Mouse (Mus musculus) heart, embryonic 12.5 days (tissue): Measurements from ENCODE around the gene Kcnk6. TPM values are rescaled to one million over a fixed set of nuclear protein-coding genes. Genes with fewer than 3 reads are reported as not detected.
"Not testable (repeated sequence)": the region's sequence is repeated elsewhere in the genome, so short reads cannot be mapped to it uniquely, and the experiment has no call there.

ENCODE experiments used
- ATAC-seq: fragments of 200-750 bp; cut with Nextera tagmentation; 2 replicates; pipeline ENCODE4 v1.8.0; 2017; ENCODE audit warnings: moderate TSS enrichment, moderate library complexity; ENCODE audit not compliant: insufficient number of reproducible peaks, low FRiP score
- H3K27ac ChIP-seq: fragments of 300-500 bp; sonication (generic); 2 replicates; pipeline ENCODE4 v1.5.1; 2016; ENCODE audit warnings: mild to moderate bottlenecking, moderate library complexity; ENCODE audit not compliant: poor library complexity, severe bottlenecking
- H3K27me3 ChIP-seq: fragments of 300-500 bp; sonication (generic); replicated peaks from 2 replicates; pipeline ENCODE4 v1.6.1; 2016; ENCODE audit warnings: mild to moderate bottlenecking, moderate library complexity
- H3K36me3 ChIP-seq: fragments of 300-500 bp; sonication (generic); 2 replicates; pipeline ENCODE4 v1.6.1; 2016; ENCODE audit warnings: mild to moderate bottlenecking, moderate library complexity
- H3K4me1 ChIP-seq: fragments of 300-500 bp; sonication (generic); replicated peaks from 2 replicates; pipeline ENCODE4 v1.6.1; 2016; ENCODE audit warnings: mild to moderate bottlenecking
- H3K4me2 ChIP-seq: fragments of 300-500 bp; sonication (generic); 2 replicates; pipeline ENCODE4 v1.6.1; 2016; ENCODE audit warnings: mild to moderate bottlenecking, moderate library complexity
- H3K4me3 ChIP-seq: fragments of 300-500 bp; sonication (generic); 2 replicates; pipeline ENCODE4 v1.5.1; 2016; ENCODE audit warnings: mild to moderate bottlenecking
- H3K9ac ChIP-seq: fragments of 300-500 bp; sonication (generic); 2 replicates; pipeline ENCODE4 v1.6.1; 2016; ENCODE audit warnings: mild to moderate bottlenecking, moderate library complexity
- H3K9me3 ChIP-seq: fragments of 300-500 bp; sonication (generic); replicated peaks from 2 replicates; pipeline ENCODE4 v1.6.1; 2016; ENCODE audit warnings: mild to moderate bottlenecking, moderate library complexity
- WGBS: fragments of 180-500 bp; shearing (Covaris S2); methylation state at CpG from one replicate; pipeline ENCODE4 v1.1.7; 2016; 5-methylcytosine and 5-hydroxymethylcytosine counted together
- polyA plus RNA-seq: library from polyadenylated mRNA; unstranded; fragments of >200 nt; fragmentation: Nextera tagmentation; extraction: Ambion mirVana; gene quantifications from 2 replicates; pipeline ENCODE4 v1.2.1, GENCODE M21; 2016

Gene Kcnk6
- polyA plus RNA-seq, 1 experiment from 2014 or later: 3.4 TPM

GRCm38 (mm10) chr7:29228202-29228601, 4.1 kb downstream of the Kcnk6 start:
- peaks cover 18% of the 10 kb centered on the region for H3K4me1 ChIP-seq
- no peak for ATAC-seq
- no peaks in the 10 kb centered on the region for H3K9me3 ChIP-seq
- H3K27ac ChIP-seq: no peak overlapping the region
- H3K27me3 ChIP-seq: peaks cover 27% of the 10 kb centered on the region
- H3K4me3 ChIP-seq: no peak overlapping the region
- 66% methylated on average over 4 of the region's 4 CpGs for WGBS
- H3K4me2 ChIP-seq: no peak overlapping the region
- H3K36me3 ChIP-seq: peaks cover 18% of the 10 kb centered on the region; the same call in 1 of the 2 replicates
- no peak overlapping the region for H3K9ac ChIP-seq

GRCm38 (mm10) chr7:29225520-29225919, 6.8 kb downstream of the Kcnk6 start:
- Histone ChIP-seq H3K36me3 (peaks cover 36% of the 10 kb centered on the region), H3K4me3 (no peak overlapping the region), H3K9ac (no peak overlapping the region), H3K4me1 (peaks cover 16% of the 10 kb centered on the region; the same call in 1 of the 2 replicates), H3K9me3 (peaks cover 4% of the 10 kb centered on the region), H3K4me2 (no peak overlapping the region), H3K27ac (no peak overlapping the region), H3K27me3 (0 out of 2 replicates have a peak, but pooled peaks cover 12% of the 10 kb centered on the region)
- no peak; the same call in 1 of the 2 replicates for ATAC-seq
- WGBS: 73% methylated on average over 13 of the region's 13 CpGs

GRCm38 (mm10) chr7:29224756-29225394, 7.4 kb downstream of the Kcnk6 start:
- Histone ChIP-seq H3K36me3 (peaks cover 42% of the 10 kb centered on the region), H3K9ac (no peak overlapping the region), H3K9me3 (peaks cover 10% of the 10 kb centered on the region), H3K4me3 (no peak overlapping the region), H3K4me1 (peaks cover 15% of the 10 kb centered on the region; the same call in 1 of the 2 replicates), H3K27me3 (0 out of 2 replicates have a peak, but pooled peaks cover 12% of the 10 kb centered on the region), H3K27ac (no peak overlapping the region), H3K4me2 (no peak overlapping the region)
- ATAC-seq: no peak
- 21% methylated on average over 16 of the region's 16 CpGs for whole genome bisulfite sequencing

- no peak for ATAC-seq
- H3K9me3 ChIP-seq: peaks cover 40% of the 10 kb centered on the region
- H3K27me3 ChIP-seq: peaks cover 18% of the 10 kb centered on the region
- H3K4me3 ChIP-seq: no peak overlapping the region
- H3K36me3 ChIP-seq: peaks cover 10% of the 10 kb centered on the region
- no peak overlapping the region for H3K4me2 ChIP-seq
- H3K4me1 ChIP-seq: peaks cover 13% of the 10 kb centered on the region; the same call in 1 of the 2 replicates
- H3K9ac ChIP-seq: no peak overlapping the region
- 40% methylated on average over 15 of the region's 15 CpGs for WGBS
- H3K27ac ChIP-seq: no peak overlapping the region
These were observed 17.5 kb downstream of the Kcnk6 start for GRCm38 (mm10) chr7:29214846-29215245.

- WGBS: 68% methylated on average over 2 of the region's 2 CpGs
- 0 out of 2 replicates have a peak overlapping the region, but pooled peaks have one; percentile 66 for H3K4me2 ChIP-seq
These were observed 18.1 kb downstream of the Kcnk6 start for GRCm38 (mm10) chr7:29214236-29214635.

GRCm38 (mm10) chr7:29213675-29214082, 18.6 kb downstream of the Kcnk6 start, which contains the start of gene Catsperg1:
TSS of gene Catsperg1 (minus strand) at chr7:29214035.
- peaks cover 3% of the 10 kb centered on the region; the same call in 1 of the 2 replicates for H3K36me3 ChIP-seq
- peak within 1 kb of the TSS; percentile 66 for H3K4me2 ChIP-seq
- H3K27me3 ChIP-seq: peaks cover 18% of the 10 kb centered on the region
- peaks cover 13% of the 10 kb centered on the region; the same call in 1 of the 2 replicates for H3K4me1 ChIP-seq
- peaks cover 30% of the 10 kb centered on the region for H3K9me3 ChIP-seq
- WGBS: 5% methylated on average over 20 of the region's 20 CpGs
- no peak within 1 kb of the TSS for H3K9ac ChIP-seq
- no peak within 1 kb of the TSS for H3K27ac ChIP-seq
- H3K4me3 ChIP-seq: peak within 1 kb of the TSS; percentile 24
- peak; percentile 27; the same call in 1 of the 2 replicates for ATAC-seq

More at GRCm38 (mm10) chr7:29214236-29214635, 18.1 kb downstream of the Kcnk6 start:
- H3K4me3 ChIP-seq: no peak overlapping the region
- H3K9me3 ChIP-seq: peaks cover 35% of the 10 kb centered on the region
- no peak for ATAC-seq
- H3K36me3 ChIP-seq: peaks cover 4% of the 10 kb centered on the region
- no peak overlapping the region for H3K27ac ChIP-seq
- peaks cover 18% of the 10 kb centered on the region for H3K27me3 ChIP-seq
- peaks cover 13% of the 10 kb centered on the region; the same call in 1 of the 2 replicates for H3K4me1 ChIP-seq
- no peak overlapping the region for H3K9ac ChIP-seq

- ATAC-seq, H3K9ac ChIP-seq: not testable (repeated sequence)
- H3K4me2 ChIP-seq: peak overlapping the region; percentile 66
These were observed 19.3 kb downstream of the Kcnk6 start for GRCm38 (mm10) chr7:29212775-29213560.

GRCm38 (mm10) chr7:29212199-29212765, 20.0 kb downstream of the Kcnk6 start:
- Histone ChIP-seq H3K27me3 (peaks cover 18% of the 10 kb centered on the region), H3K4me3 (peak overlapping the region; percentile 51), H3K27ac (no peak overlapping the region), H3K36me3 (0 out of 2 replicates have a peak, but pooled peaks cover 3% of the 10 kb centered on the region), H3K9ac (no peak overlapping the region), H3K4me1 (peaks cover 13% of the 10 kb centered on the region; the same call in 1 of the 2 replicates), H3K4me2 (peak overlapping the region; percentile 66), H3K9me3 (peaks cover 23% of the 10 kb centered on the region)
- WGBS: 12% methylated on average over 26 of the region's 26 CpGs
- ATAC-seq: no peak

More at GRCm38 (mm10) chr7:29212775-29213560, 19.3 kb downstream of the Kcnk6 start:
- H3K27me3 ChIP-seq: peaks cover 18% of the 10 kb centered on the region
- not testable (repeated sequence) for H3K27ac ChIP-seq, H3K36me3 ChIP-seq
- peaks cover 13% of the 10 kb centered on the region; the same call in 1 of the 2 replicates for H3K4me1 ChIP-seq
- H3K9me3 ChIP-seq: peaks cover 28% of the 10 kb centered on the region
- H3K4me3 ChIP-seq: peak overlapping the region; percentile 15; the same call in 1 of the 2 replicates
- 15% methylated on average over 40 of the region's 40 CpGs for WGBS

GRCm38 (mm10) chr7:29211415-29212198, 20.7 kb downstream of the Kcnk6 start:
- peak overlapping the region; percentile 52 for H3K27ac ChIP-seq
- H3K9ac ChIP-seq: peak overlapping the region; percentile 46; the same call in 1 of the 2 replicates
- H3K4me2 ChIP-seq: peak overlapping the region; percentile 66
- no peaks in the 10 kb centered on the region for H3K36me3 ChIP-seq
- H3K9me3 ChIP-seq: peaks cover 16% of the 10 kb centered on the region
- peaks cover 18% of the 10 kb centered on the region for H3K27me3 ChIP-seq
- H3K4me1 ChIP-seq: peaks cover 13% of the 10 kb centered on the region; the same call in 1 of the 2 replicates
- ATAC-seq: peak; percentile 80
- WGBS: 3% methylated on average over 34 of the region's 34 CpGs
- peak overlapping the region; percentile 51 for H3K4me3 ChIP-seq

GRCm38 (mm10) chr7:29211013-29211412, 21.3 kb downstream of the Kcnk6 start:
- WGBS: 23% methylated on average over 13 of the region's 15 CpGs
- not testable (repeated sequence) for H3K36me3 ChIP-seq, H3K9ac ChIP-seq
- Histone ChIP-seq H3K4me1 (peaks cover 13% of the 10 kb centered on the region; the same call in 1 of the 2 replicates), H3K9me3 (peaks cover 15% of the 10 kb centered on the region), H3K27me3 (peaks cover 18% of the 10 kb centered on the region), H3K4me2 (peak overlapping the region; percentile 66), H3K27ac (peak overlapping the region; percentile 52), H3K4me3 (peak overlapping the region; percentile 51)
- peak; percentile 67 for ATAC-seq
